Mouse (Mus musculus): Measurements from ENCODE around the gene Nol7.
A peak's percentile ranks its signal among the peaks of the same experiment; 100 is the strongest.

DNA sequence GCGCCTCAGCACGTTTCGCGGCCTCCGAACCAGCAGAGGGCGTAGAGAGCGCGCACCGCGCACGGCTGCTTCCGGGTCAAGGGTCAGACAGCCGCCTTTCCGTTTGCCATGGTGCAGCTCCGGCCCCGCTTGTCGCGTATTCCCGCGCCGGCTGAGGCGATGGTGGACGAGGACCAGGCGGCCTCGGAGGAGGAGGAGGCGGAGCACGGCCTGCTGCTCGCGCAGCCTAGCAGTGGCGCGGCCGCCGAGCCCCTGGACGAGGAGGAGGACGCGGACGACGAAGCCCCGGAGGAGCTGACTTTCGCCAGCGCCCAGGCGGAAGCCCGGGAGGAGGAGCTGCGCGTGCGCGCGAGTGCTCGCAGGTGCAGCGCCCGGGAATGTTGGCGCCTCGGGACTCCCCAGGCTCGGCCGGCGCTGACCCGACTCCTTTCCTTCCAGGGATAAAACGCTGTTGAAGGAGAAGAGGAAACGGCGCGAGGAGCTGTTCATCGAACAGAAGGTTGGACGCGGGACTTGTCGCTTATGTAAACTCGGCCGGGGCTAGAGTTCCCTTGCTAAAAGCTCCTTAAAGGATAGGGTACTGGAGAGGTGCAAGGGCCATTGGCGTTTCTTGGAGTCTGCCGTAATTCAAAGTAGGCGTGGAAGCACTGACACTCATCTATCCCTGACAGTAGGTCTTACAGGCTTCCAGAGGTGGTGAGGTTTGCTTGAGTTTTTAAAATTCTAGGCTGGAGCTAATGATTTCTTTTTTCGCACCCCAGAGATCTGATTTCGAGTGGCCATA lies at the start of gene Nol7:
- TF ChIP-seq CTCF (IDR thresholded peaks at IDR 0.05; ENCODE audit: low read depth) (peak; percentile 90), EP300 (IDR thresholded peaks at IDR 0.05; ENCODE audit: low read depth) (no peak)

All from heart, postnatal 0 days (tissue).